Mouse (Mus musculus): ENCODE measurements at regions not wholly inside any gene's neighbourhood (a gene's known extent, or its start where the extent isn't known, plus 50 kb on each side); places are given as distances from the start of the nearest gene placed in this dataset.
"Not testable (repeated sequence)": the region's sequence is repeated elsewhere in the genome, so short reads cannot be mapped to it uniquely, and the experiment has no call there.

- peak; percentile 3 for DNase-seq
These were observed 716.3 kb upstream of the Intu start for GRCm38 (mm10) chr3:39814814-39815213.

GRCm38 (mm10) chr3:39830488-39831056 lies 700.5 kb upstream of the Intu start:
- no peak for DNase-seq

GRCm38 (mm10) chr3:39838377-39839145 lies 692.5 kb upstream of the Intu start:
- DNase-seq: no peak

- no peak for DNase-seq
These were observed 690.1 kb upstream of the Intu start for GRCm38 (mm10) chr3:39840946-39841345.

GRCm38 (mm10) chr3:39845123-39845522 lies 686.0 kb upstream of the Intu start:
- no peak for DNase-seq

- DNase-seq: no peak
These were observed 682.3 kb upstream of the Intu start for GRCm38 (mm10) chr3:39848829-39849228.

- DNase-seq: no peak
These were observed 673.8 kb upstream of the Intu start for GRCm38 (mm10) chr3:39857214-39857839.

GRCm38 (mm10) chr3:39876046-39876445 lies 655.0 kb upstream of the Intu start:
- not testable (repeated sequence) for DNase-seq

- no peak for DNase-seq
These were observed 646.7 kb upstream of the Intu start for GRCm38 (mm10) chr3:39884370-39884769.

- no peak for DNase-seq
These were observed 642.7 kb upstream of the Intu start for GRCm38 (mm10) chr3:39888376-39888775.

- DNase-seq: no peak
These were observed 641.9 kb upstream of the Intu start for GRCm38 (mm10) chr3:39889222-39889621.

GRCm38 (mm10) chr3:39898961-39899360 lies 632.1 kb upstream of the Intu start:
- DNase-seq: no peak

GRCm38 (mm10) chr3:39900207-39900606 lies 630.9 kb upstream of the Intu start:
- DNase-seq: no peak

GRCm38 (mm10) chr3:39904377-39904776 lies 626.7 kb upstream of the Intu start:
- no peak for DNase-seq

- no peak for DNase-seq
These were observed 622.3 kb upstream of the Intu start for GRCm38 (mm10) chr3:39908676-39909362.

GRCm38 (mm10) chr3:39909642-39910041 lies 621.4 kb upstream of the Intu start:
- DNase-seq: no peak

- no peak for DNase-seq
These were observed 612.5 kb upstream of the Intu start for GRCm38 (mm10) chr3:39918601-39919000.

GRCm38 (mm10) chr3:39925436-39925835 lies 605.6 kb upstream of the Intu start:
- DNase-seq: no peak

- no peak for DNase-seq
These were observed 602.7 kb upstream of the Intu start for GRCm38 (mm10) chr3:39928421-39928820.

- no peak for DNase-seq
These were observed 597.7 kb upstream of the Intu start for GRCm38 (mm10) chr3:39933372-39933771.

GRCm38 (mm10) chr3:39937719-39938278 lies 593.3 kb upstream of the Intu start:
- no peak for DNase-seq

GRCm38 (mm10) chr3:39944581-39944980 lies 586.5 kb upstream of the Intu start:
- no peak for DNase-seq

GRCm38 (mm10) chr3:39952103-39952502 lies 579.0 kb upstream of the Intu start:
- DNase-seq: no peak
